Mouse (Mus musculus) embryonic fibroblast, embryonic 13.5 days (primary cell): Measurements from ENCODE around the gene Inka2.

ENCODE experiments used
- CTCF ChIP-seq: IDR thresholded peaks from 2 replicates; pipeline ENCODE4 v1.5.1; 2011; ENCODE audit warnings: mild to moderate bottlenecking, control low read depth, low read length, moderate library complexity, borderline replicate concordance; ENCODE audit not compliant: insufficient read depth
- POLR2A ChIP-seq: IDR thresholded peaks from 2 replicates; pipeline ENCODE4 v1.6.1; 2011; ENCODE audit warnings: low read depth, mild to moderate bottlenecking, control low read depth, low read length, moderate library complexity

DNA sequence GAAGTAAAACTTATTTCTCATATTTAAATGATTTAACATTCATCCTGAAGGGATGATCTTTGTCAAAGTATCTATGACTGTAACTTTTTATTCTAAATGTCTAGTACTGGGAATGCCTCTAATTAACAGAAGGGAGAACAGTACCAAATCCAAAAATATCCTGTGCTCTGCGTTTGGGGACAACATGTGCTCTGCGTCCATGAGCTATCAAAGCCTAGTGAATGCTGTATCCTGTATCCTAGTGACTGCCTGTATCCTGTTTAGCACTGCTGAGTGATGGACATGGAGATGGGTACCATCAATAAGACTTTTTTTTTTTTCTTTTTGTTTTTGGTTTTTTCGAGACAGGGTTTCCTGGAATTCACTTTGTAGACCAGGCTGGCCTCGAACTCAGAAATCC lies 54.3 kb downstream of the Inka2 start:
- TF ChIP-seq CTCF, result no peak
- no peak for TF ChIP-seq POLR2A
